17 mouse cellular contexts compared by ENCODE assay signal in genomic region chr13:24798686-24799085, GRCm38 (mm10). TPM values are rescaled to one million over a fixed set of nuclear protein-coding genes. Genes with fewer than 3 reads are reported as not detected.
"Had no signal": no experiment of that assay in that cellular context is flagged by ENCODE, and none has a peak within 500 bp of the region (broad histone marks: within the 10 kb centered on the region; RNA-seq: fewer than 3 reads in every experiment).

No protein-coding gene starts in this region.

- H3K9me3 ChIP-seq: liver, embryonic 12.5 days; megakaryocyte, embryonic 14.5 days; midbrain, embryonic 12.5 days; neural tube, embryonic 12.5 days; stomach, embryonic 15.5 days had no signal

- DNase-seq: lung, adult 18-20 months; lung, embryonic 14.5 days; lung, postnatal 10 days; lung, postnatal 4 days; midbrain, embryonic 14.5 days; right cerebral cortex, postnatal 14 days; thymus, adult 2 months; thymus, postnatal 36 days had no signal

- ATAC-seq: liver, embryonic 12.5 days had no signal

- H3K4me3 ChIP-seq: midbrain, embryonic 12.5 days; neural tube, embryonic 12.5 days; stomach, embryonic 15.5 days had no signal

- H3K27me3 ChIP-seq: liver, embryonic 12.5 days; megakaryocyte, embryonic 14.5 days; midbrain, embryonic 12.5 days; neural tube, embryonic 12.5 days; stomach, embryonic 15.5 days had no signal

- H3K36me3 ChIP-seq: midbrain, embryonic 12.5 days; neural tube, embryonic 12.5 days; stomach, embryonic 15.5 days had no signal

- H3K9ac ChIP-seq: lung, embryonic 14.5 days; midbrain, embryonic 12.5 days; neural tube, embryonic 12.5 days; stomach, embryonic 15.5 days had no signal

- H3K27ac ChIP-seq: midbrain, embryonic 12.5 days; neural tube, embryonic 12.5 days; stomach, embryonic 15.5 days had no signal

RNA-seq across cellular contexts. Expression of gene D130043K22Rik, which starts 46.2 kb away (rescaled TPM):
- total RNA-seq: megakaryocyte progenitor cell, adult 5-6 weeks; monocyte, adult 5-6 weeks; neutrophil, adult 5-6 weeks had no signal
- polyA plus RNA-seq: spleen, adult 2 months had no signal
